ENCODE assay signal across 8 mouse cellular contexts in the genomic region with DNA sequence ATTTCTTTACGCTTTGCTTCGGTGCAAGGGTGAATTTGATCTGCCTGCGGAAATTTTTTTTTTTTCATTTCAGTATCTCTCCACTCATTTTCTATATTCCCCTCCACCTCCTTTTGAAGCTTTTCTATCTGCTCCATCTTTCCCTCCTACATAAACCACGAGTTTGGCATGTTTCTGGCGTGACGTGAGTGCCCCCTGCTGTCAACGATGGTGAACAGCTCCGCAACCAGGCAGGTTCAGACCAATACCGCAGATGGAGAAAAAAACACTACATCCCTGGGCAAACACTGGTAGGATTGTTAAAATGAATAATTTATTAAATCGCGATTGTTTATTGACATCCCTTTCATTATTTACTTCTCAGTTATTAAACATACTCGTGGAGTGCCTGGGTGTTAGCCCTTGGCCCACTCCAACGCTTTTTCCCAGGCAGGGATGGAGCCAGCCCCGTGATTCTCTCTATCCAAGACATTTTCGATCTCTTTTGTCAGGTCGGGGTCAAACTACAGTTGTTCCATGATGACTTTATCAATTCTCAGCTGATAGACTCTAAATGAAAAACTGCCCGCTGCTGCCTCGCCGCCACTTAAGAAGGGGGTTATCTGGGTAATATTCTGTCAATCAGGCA. TPM values are rescaled to one million over a fixed set of nuclear protein-coding genes. Genes with fewer than 3 reads are reported as not detected.
A peak's percentile ranks its signal among the peaks of the same experiment; 100 is the strongest.
DNase-seq lines count a peak whose midpoint lies in the region; ATAC-seq lines count a peak whose summit lies in the region.

No protein-coding gene starts in this region.

- DNase-seq in Muller cell, postnatal 12 days (ENCODE audit: inconsistent ontology term), result peak; percentile 64
- DNase-seq in cerebellum, adult 11 months, result peak; percentile 65
- peak; percentile 94 for DNase-seq in hindbrain, embryonic 14.5 days (ENCODE audit: low spot score)
- peak; percentile 90 to 93 for DNase-seq in layer of hippocampus, postnatal 14 days (ENCODE audit: low spot score in 2 of 2)
- DNase-seq in right cerebral cortex, postnatal 10 days (ENCODE audit: low spot score in 2 of 2), result peak; percentile 92 to 93
- DNase-seq in urinary bladder, adult 2 months (ENCODE audit: low spot score), result peak; percentile 71

- peaks cover 3% of the 10 kb centered on the region; the same call in 1 of the 2 replicates for H3K4me1 ChIP-seq in forebrain, embryonic 16.5 days (replicated peaks; ENCODE audit: control insufficient read depth, insufficient read depth, low read length)
- no peaks in the 10 kb centered on the region for H3K4me1 ChIP-seq in hindbrain, embryonic 14.5 days (replicated peaks; ENCODE audit: control insufficient read depth, insufficient read depth, low read length)

- no peaks in the 10 kb centered on the region for H3K36me3 ChIP-seq in forebrain, embryonic 16.5 days (ENCODE audit: control insufficient read depth, insufficient read depth)
- H3K36me3 ChIP-seq in hindbrain, embryonic 14.5 days (replicated peaks; ENCODE audit: control insufficient read depth, insufficient read depth), result no peaks in the 10 kb centered on the region

- no peak overlapping the region for H3K4me2 ChIP-seq in forebrain, embryonic 16.5 days (ENCODE audit: low read length)
- H3K4me2 ChIP-seq in hindbrain, embryonic 14.5 days (replicated peaks), result peak overlapping the region; percentile 18

- no peak overlapping the region for H3K4me3 ChIP-seq in forebrain, embryonic 16.5 days (replicated peaks; ENCODE audit: low read length)
- no peak overlapping the region for H3K4me3 ChIP-seq in hindbrain, embryonic 14.5 days (replicated peaks; ENCODE audit: low read length)

- 32% methylated on average over 19 of the region's 19 CpGs for WGBS in forebrain, embryonic 16.5 days
- WGBS in hindbrain, embryonic 14.5 days, result 22% methylated on average over 19 of the region's 19 CpGs

- H3K27me3 ChIP-seq in forebrain, embryonic 16.5 days (replicated peaks; ENCODE audit: control insufficient read depth, insufficient read depth, low read length), result no peaks in the 10 kb centered on the region
- no peaks in the 10 kb centered on the region for H3K27me3 ChIP-seq in hindbrain, embryonic 14.5 days (ENCODE audit: control insufficient read depth, insufficient read depth, low read length)

- no peak overlapping the region for H3K27ac ChIP-seq in forebrain, embryonic 16.5 days (ENCODE audit: low read length)
- H3K27ac ChIP-seq in hindbrain, embryonic 14.5 days, result no peak overlapping the region

- H3K9me3 ChIP-seq in forebrain, embryonic 16.5 days (ENCODE audit: control insufficient read depth, low read length), result no peaks in the 10 kb centered on the region
- H3K9me3 ChIP-seq in hindbrain, embryonic 14.5 days (ENCODE audit: control insufficient read depth, low read length), result no peaks in the 10 kb centered on the region

- ATAC-seq in forebrain, embryonic 16.5 days, result peak; percentile 86
- ATAC-seq in hindbrain, embryonic 14.5 days (ENCODE audit: low FRiP score), result peak; percentile 87
- ATAC-seq in megakaryocyte, adult 5-6 weeks (ENCODE audit: poor library complexity, severe bottlenecking), result peak; percentile 99

- H3K9ac ChIP-seq in forebrain, embryonic 16.5 days (replicated peaks; ENCODE audit: low read depth, low read length), result no peak overlapping the region
- no peak overlapping the region for H3K9ac ChIP-seq in hindbrain, embryonic 14.5 days

RNA-seq across cellular contexts. Expression of a gene that starts 53.9 kb away (rescaled TPM):
- polyA plus RNA-seq in forebrain, embryonic 16.5 days (2015; fragmentation: Nextera tagmentation; extraction: Ambion mirVana), result 21.3 and 23.0 TPM in 2 replicates
- polyA plus RNA-seq in hindbrain, embryonic 14.5 days (2014; fragmentation: Nextera tagmentation; extraction: Ambion mirVana), result 38.3 and 39.4 TPM in 2 replicates
- total RNA-seq in layer of hippocampus, postnatal 14 days (2021), result 10 to 100 TPM; 54.4 to 58.6 TPM
- 12.1 and 13.2 TPM in 2 replicates for total RNA-seq in megakaryocyte, adult 5-6 weeks (2015)
- total RNA-seq in megakaryocyte, adult 5-6 weeks (2017), result 4.4 and 7.6 TPM in 2 replicates
- polyA plus RNA-seq in urinary bladder, adult 2 months (2012; rRNA removed), result 10.7 and 12.5 TPM in 2 replicates
